Comparison of ENCODE assay signal across 9 mouse cellular contexts in genomic region chr11:6598191-6598889, GRCm38 (mm10). TPM values are rescaled to one million over a fixed set of nuclear protein-coding genes. Genes with fewer than 3 reads are reported as not detected.
DNase-seq lines count a peak whose midpoint lies in the region; ATAC-seq and TF ChIP-seq lines count a peak whose summit lies in the region.
"Had no signal": no experiment of that assay in that cellular context is flagged by ENCODE, and none has a peak within 500 bp of the region (broad histone marks: within the 10 kb centered on the region; RNA-seq: fewer than 3 reads in every experiment).

No protein-coding gene starts in this region.

- peak overlapping the region; percentile 25; the same call in 1 of the 2 replicates for H3K4me3 ChIP-seq in liver, embryonic 11.5 days (ENCODE audit: low read depth, low read length)
- peak overlapping the region; percentile 20 for H3K4me3 ChIP-seq in hindbrain, embryonic 14.5 days (replicated peaks; ENCODE audit: low read length)
- peak overlapping the region; percentile 11; the same call in 1 of the 2 replicates for H3K4me3 ChIP-seq in midbrain, postnatal 0 days (ENCODE audit: low read depth, low read length)

- TF ChIP-seq CTCF in midbrain, postnatal 0 days (IDR thresholded peaks at IDR 0.05) = no peak

- H3K27me3 ChIP-seq in liver, embryonic 11.5 days (replicated peaks; ENCODE audit: control insufficient read depth, insufficient read depth, low read length) = peaks cover 11% of the 10 kb centered on the region
- no peaks in the 10 kb centered on the region for H3K27me3 ChIP-seq in hindbrain, embryonic 14.5 days (ENCODE audit: control insufficient read depth, insufficient read depth, low read length)
- no peaks in the 10 kb centered on the region for H3K27me3 ChIP-seq in midbrain, postnatal 0 days (ENCODE audit: insufficient read depth, low read length)

- H3K4me1 ChIP-seq in liver, embryonic 11.5 days (replicated peaks; ENCODE audit: control insufficient read depth, insufficient read depth, low read length) = peaks cover 43% of the 10 kb centered on the region
- H3K4me1 ChIP-seq in hindbrain, embryonic 14.5 days (replicated peaks; ENCODE audit: control insufficient read depth, insufficient read depth, low read length) = peaks cover 47% of the 10 kb centered on the region
- peaks cover 29% of the 10 kb centered on the region; the same call in 1 of the 2 replicates for H3K4me1 ChIP-seq in midbrain, postnatal 0 days (ENCODE audit: insufficient read depth, low read length)

- WGBS in liver, embryonic 11.5 days = 69% methylated on average over 19 of the region's 19 CpGs
- WGBS in hindbrain, embryonic 14.5 days = 54% methylated on average over 19 of the region's 19 CpGs
- 58% methylated on average over 19 of the region's 19 CpGs for WGBS in midbrain, postnatal 0 days

- peak overlapping the region; percentile 44; the same call in 1 of the 2 replicates for H3K4me2 ChIP-seq in liver, embryonic 11.5 days
- H3K4me2 ChIP-seq in hindbrain, embryonic 14.5 days (replicated peaks) = peak overlapping the region; percentile 55
- peak overlapping the region; percentile 46 for H3K4me2 ChIP-seq in midbrain, postnatal 0 days (ENCODE audit: low read depth, low read length, poor library complexity, severe bottlenecking)

- H3K9me3 ChIP-seq in liver, embryonic 11.5 days (ENCODE audit: control insufficient read depth, low read length) = no peaks in the 10 kb centered on the region
- no peaks in the 10 kb centered on the region for H3K9me3 ChIP-seq in hindbrain, embryonic 14.5 days (ENCODE audit: control insufficient read depth, low read length)
- no peaks in the 10 kb centered on the region for H3K9me3 ChIP-seq in midbrain, postnatal 0 days (ENCODE audit: low read length)

- no peak overlapping the region for H3K27ac ChIP-seq in liver, embryonic 11.5 days (ENCODE audit: low read depth, low read length)
- H3K27ac ChIP-seq in hindbrain, embryonic 14.5 days = peak overlapping the region; percentile 78
- H3K27ac ChIP-seq in midbrain, postnatal 0 days (ENCODE audit: low read depth, low read length) = peak overlapping the region; percentile 71

- H3K9ac ChIP-seq in liver, embryonic 11.5 days (ENCODE audit: low read depth, low read length) = no peak overlapping the region
- H3K9ac ChIP-seq in hindbrain, embryonic 14.5 days = peak overlapping the region; percentile 60
- peak overlapping the region; percentile 59 for H3K9ac ChIP-seq in midbrain, postnatal 0 days (replicated peaks; ENCODE audit: low read length, poor library complexity, severe bottlenecking)

- peak; percentile 42 for DNase-seq in cerebellum, adult 11-12 months
- DNase-seq in cerebellum, adult 8-10 months = no peak
- no peak for DNase-seq in liver, embryonic 11.5 days (ENCODE audit: low spot score)
- no peak for DNase-seq in liver
- no peak for DNase-seq in hindbrain, embryonic 14.5 days (ENCODE audit: low spot score)
- DNase-seq in midbrain, postnatal 0 days (ENCODE audit: low spot score) = no peak
- no peak for DNase-seq in urinary bladder, postnatal 14 days (ENCODE audit: low spot score)

- H3K36me3 ChIP-seq in liver, embryonic 11.5 days (ENCODE audit: control insufficient read depth, insufficient read depth, low read length) = peaks cover 30% of the 10 kb centered on the region
- peaks cover 82% of the 10 kb centered on the region for H3K36me3 ChIP-seq in hindbrain, embryonic 14.5 days (replicated peaks; ENCODE audit: control insufficient read depth, insufficient read depth)
- peaks cover 59% of the 10 kb centered on the region for H3K36me3 ChIP-seq in midbrain, postnatal 0 days (ENCODE audit: insufficient read depth, low read length)

- no peak for ATAC-seq in liver, embryonic 11.5 days (replicated peaks; ENCODE audit: low FRiP score)
- no peak for ATAC-seq in hindbrain, embryonic 14.5 days (ENCODE audit: low FRiP score)
- ATAC-seq in midbrain, postnatal 0 days (ENCODE audit: low FRiP score) = no peak
- no peak for ATAC-seq in CD4-positive, CD25-positive, alpha-beta regulatory T cell, adult 4 months

RNA-seq across cellular contexts. Expression of gene Nacad, which starts 7.5 kb away (rescaled TPM):
- 2.9 and 3.6 TPM in 2 replicates for polyA plus RNA-seq in liver, embryonic 11.5 days (2014; fragmentation: Nextera tagmentation; extraction: Ambion mirVana)
- polyA plus RNA-seq in hindbrain, embryonic 14.5 days (2014; fragmentation: Nextera tagmentation; extraction: Ambion mirVana) = 75.2 and 75.9 TPM in 2 replicates
- 86.9 and 92.3 TPM in 2 replicates for total RNA-seq in midbrain, postnatal 0 days (2014; rRNA removed)
- 67.6 and 68.0 TPM in 2 replicates for polyA plus RNA-seq in midbrain, postnatal 0 days (2015; fragmentation: Nextera tagmentation; extraction: Ambion mirVana)
- under 1 TPM in 1 of 2 experiments, not detected in 1; 0.22 TPM for polyA plus RNA-seq in CD4-positive, CD25-positive, alpha-beta regulatory T cell, adult 4 months (2017; shearing (Covaris generic))

RNA-seq across cellular contexts. Expression of gene Tbrg4, which starts 27.5 kb away (rescaled TPM):
- 94.3 and 103 TPM in 2 replicates for polyA plus RNA-seq in liver, embryonic 11.5 days (2014; fragmentation: Nextera tagmentation; extraction: Ambion mirVana)
- 25.7 and 26.5 TPM in 2 replicates for polyA plus RNA-seq in hindbrain, embryonic 14.5 days (2014; fragmentation: Nextera tagmentation; extraction: Ambion mirVana)
- total RNA-seq in midbrain, postnatal 0 days (2014; rRNA removed) = 35.1 and 46.6 TPM in 2 replicates
- polyA plus RNA-seq in midbrain, postnatal 0 days (2015; fragmentation: Nextera tagmentation; extraction: Ambion mirVana) = 31.3 and 31.4 TPM in 2 replicates
- 10 to 100 TPM; 27.9 to 60.5 TPM for polyA plus RNA-seq in CD4-positive, CD25-positive, alpha-beta regulatory T cell, adult 4 months (2017; shearing (Covaris generic))

RNA-seq across cellular contexts. Expression of gene Wap, which starts 40.1 kb away (rescaled TPM):
- not detected in 2 replicates for polyA plus RNA-seq in liver, embryonic 11.5 days (2014; fragmentation: Nextera tagmentation; extraction: Ambion mirVana)
- polyA plus RNA-seq in hindbrain, embryonic 14.5 days (2014; fragmentation: Nextera tagmentation; extraction: Ambion mirVana) = not detected in 2 replicates
- not detected in 2 replicates for total RNA-seq in midbrain, postnatal 0 days (2014; rRNA removed)
- not detected in 2 replicates for polyA plus RNA-seq in midbrain, postnatal 0 days (2015; fragmentation: Nextera tagmentation; extraction: Ambion mirVana)
- not detected for polyA plus RNA-seq in CD4-positive, CD25-positive, alpha-beta regulatory T cell, adult 4 months (2017; shearing (Covaris generic))
- total RNA-seq: gastrocnemius, adult 8-10 months had no signal

RNA-seq across cellular contexts. Expression of gene Ccm2, which starts 51.7 kb away (rescaled TPM):
- polyA plus RNA-seq in liver, embryonic 11.5 days (2014; fragmentation: Nextera tagmentation; extraction: Ambion mirVana) = 74.5 and 82.1 TPM in 2 replicates
- polyA plus RNA-seq in hindbrain, embryonic 14.5 days (2014; fragmentation: Nextera tagmentation; extraction: Ambion mirVana) = 89.0 and 89.4 TPM in 2 replicates
- total RNA-seq in midbrain, postnatal 0 days (2014; rRNA removed) = 45.6 and 71.3 TPM in 2 replicates
- 64.3 and 67.1 TPM in 2 replicates for polyA plus RNA-seq in midbrain, postnatal 0 days (2015; fragmentation: Nextera tagmentation; extraction: Ambion mirVana)
- polyA plus RNA-seq in CD4-positive, CD25-positive, alpha-beta regulatory T cell, adult 4 months (2017; shearing (Covaris generic)) = 100 to 1,000 TPM; 203 to 260 TPM

RNA-seq across cellular contexts. Expression of gene Ramp3, which starts 60.0 kb away (rescaled TPM):
- 0.34 and 0.53 TPM in 2 replicates for polyA plus RNA-seq in liver, embryonic 11.5 days (2014; fragmentation: Nextera tagmentation; extraction: Ambion mirVana)
- polyA plus RNA-seq in hindbrain, embryonic 14.5 days (2014; fragmentation: Nextera tagmentation; extraction: Ambion mirVana) = 22.1 and 26.7 TPM in 2 replicates
- total RNA-seq in midbrain, postnatal 0 days (2014; rRNA removed) = 16.1 and 25.0 TPM in 2 replicates
- polyA plus RNA-seq in midbrain, postnatal 0 days (2015; fragmentation: Nextera tagmentation; extraction: Ambion mirVana) = 14.8 and 15.6 TPM in 2 replicates
- polyA plus RNA-seq in CD4-positive, CD25-positive, alpha-beta regulatory T cell, adult 4 months (2017; shearing (Covaris generic)) = 1 to 10 TPM; 4.2 to 5.6 TPM

Comparison
In these comparisons a context has a peak if more than half of its experiments do, and no peak if none do; other contexts are left out.
1. RNA of gene Nacad, which starts 7.5 kb away (polyA plus RNA-seq): 75.2 to 75.9 TPM in hindbrain, embryonic 14.5 days and 67.6 to 68.0 TPM in midbrain, postnatal 0 days; 2.9 to 3.6 TPM in liver, embryonic 11.5 days and 0.22 TPM in CD4-positive, CD25-positive, alpha-beta regulatory T cell, adult 4 months; every median in the first group is over 10 times any median in the second.
2. Peak in every context shown above with its lines, with median percentiles within 50 percentile points of each other: H3K4me2 ChIP-seq and H3K4me3 ChIP-seq.